Mouse (Mus musculus) midbrain, embryonic 11.5 days (tissue): ENCODE results near the gene Rnf145. TPM values are rescaled to one million over a fixed set of nuclear protein-coding genes. Genes with fewer than 3 reads are reported as not detected.

Experiments
- ATAC-seq: fragments of 200-750 bp; cut with Nextera tagmentation; 2 replicates; pipeline ENCODE4 v1.8.0; 2017; ENCODE audit warnings: moderate TSS enrichment, moderate library complexity; ENCODE audit not compliant: low FRiP score
- DNase-seq: peaks from one replicate; pipeline ENCODE4 v3.0.0; 2015; ENCODE audit warnings: low spot score; ENCODE audit errors: missing footprints
- H3K27ac ChIP-seq: fragments of 300-500 bp; sonication (generic); 2 replicates; pipeline ENCODE4 v1.5.1; 2014; ENCODE audit warnings: low read depth, low read length
- H3K27me3 ChIP-seq: fragments of 300-500 bp; sonication (generic); 2 replicates; pipeline ENCODE4 v1.6.1; 2014; ENCODE audit warnings: mild to moderate bottlenecking, low read length, moderate library complexity, mixed read lengths; ENCODE audit not compliant: control insufficient read depth, insufficient read depth
- H3K36me3 ChIP-seq: fragments of 300-500 bp; sonication (generic); 2 replicates; pipeline ENCODE4 v1.6.1; 2014; ENCODE audit warnings: mild to moderate bottlenecking, low read length, moderate library complexity, mixed read lengths; ENCODE audit not compliant: control insufficient read depth, insufficient read depth
- H3K4me1 ChIP-seq: fragments of 300-500 bp; sonication (generic); 2 replicates; pipeline ENCODE4 v1.6.1; 2014; ENCODE audit warnings: low read length; ENCODE audit not compliant: control insufficient read depth, insufficient read depth
- H3K4me2 ChIP-seq: fragments of 300-500 bp; sonication (generic); 2 replicates; pipeline ENCODE4 v1.6.1; 2014; ENCODE audit warnings: mild to moderate bottlenecking, moderate library complexity
- H3K4me3 ChIP-seq: fragments of 300-500 bp; sonication (generic); 2 replicates; pipeline ENCODE4 v1.5.1; 2014; ENCODE audit warnings: low read depth, low read length
- H3K9ac ChIP-seq: fragments of 300-500 bp; sonication (generic); 2 replicates; pipeline ENCODE4 v1.6.1; 2014; ENCODE audit warnings: low read length
- H3K9me3 ChIP-seq: fragments of 300-500 bp; sonication (generic); 2 replicates; pipeline ENCODE4 v1.6.1; 2016; ENCODE audit warnings: low read length; ENCODE audit not compliant: control insufficient read depth
- WGBS: fragments of 180-500 bp; shearing (Covaris S2); extraction: QIAGEN DNeasy Blood & Tissue Kit; methylation state at CpG from one replicate; pipeline ENCODE4 v1.1.7; 2014; 5-methylcytosine and 5-hydroxymethylcytosine counted together
- polyA plus RNA-seq: library from polyadenylated mRNA; unstranded; fragments of >200 nt; fragmentation: Nextera tagmentation; extraction: Ambion mirVana; gene quantifications from 2 replicates; pipeline ENCODE4 v1.2.1, GENCODE M21; 2014

The Rnf145 gene
- polyA plus RNA-seq, 1 experiment from 2014 or later = 154 TPM

DNA sequence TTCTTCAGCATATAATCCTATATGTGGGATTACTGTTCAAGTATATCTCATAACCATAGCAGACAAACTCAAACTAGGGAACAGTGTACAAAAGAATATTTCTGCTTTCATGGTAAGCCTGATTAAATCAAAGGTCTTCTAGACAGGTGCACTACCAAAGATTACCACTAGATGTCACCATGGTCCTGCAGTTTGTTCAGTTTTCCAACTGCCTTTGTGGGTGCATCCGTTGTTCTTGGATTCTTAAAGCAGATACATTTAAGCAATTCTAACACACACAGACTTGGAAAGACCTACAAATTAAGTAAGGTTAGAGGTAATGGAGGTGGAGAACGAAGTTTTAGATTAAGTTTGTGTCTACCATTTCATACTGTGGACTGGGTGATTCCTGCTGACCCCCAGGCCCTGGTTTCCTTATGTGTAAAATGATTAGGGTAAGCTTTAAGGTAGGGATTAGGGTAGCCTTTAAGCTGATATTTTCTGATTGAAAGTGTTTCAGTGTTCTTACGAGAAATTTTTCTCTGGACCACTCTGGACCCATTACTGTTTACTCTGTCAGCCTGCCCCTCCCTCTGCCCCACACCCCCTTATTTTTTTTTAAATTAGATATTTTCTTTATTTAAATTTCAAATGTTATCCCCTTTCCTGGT is 67.4 kb downstream of the Rnf145 start:
- DNase-seq = peak; percentile 99
- WGBS = 9% methylated on average over 3 of the region's 3 CpGs
- no peaks in the 10 kb centered on the region for H3K36me3 ChIP-seq

DNA sequence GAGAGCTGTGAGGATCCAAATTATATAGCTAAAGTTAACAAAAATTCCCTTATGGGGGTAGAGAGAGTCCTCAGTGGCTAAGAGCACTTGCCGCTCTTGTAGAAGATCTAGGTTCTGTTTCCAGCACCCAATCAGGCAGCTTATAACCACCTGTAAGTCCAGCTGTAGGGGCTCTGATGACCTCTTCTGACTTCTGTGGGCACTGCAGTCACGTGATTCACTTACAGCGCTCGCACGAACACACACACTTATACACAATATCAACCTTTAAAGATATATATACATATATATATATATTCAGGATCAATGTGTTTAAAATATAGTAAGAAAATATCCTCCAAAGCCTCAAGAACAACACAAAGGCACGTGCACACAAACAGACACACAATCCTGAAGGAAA is 74.3 kb downstream of the Rnf145 start:
- WGBS = 91% methylated on average over 6 of the region's 6 CpGs
- H3K4me2 ChIP-seq = no peak overlapping the region
- no peaks in the 10 kb centered on the region for H3K4me1 ChIP-seq
- no peaks in the 10 kb centered on the region for H3K36me3 ChIP-seq
- no peaks in the 10 kb centered on the region for H3K9me3 ChIP-seq
- no peak overlapping the region for H3K4me3 ChIP-seq
- H3K27ac ChIP-seq = no peak overlapping the region
- H3K27me3 ChIP-seq = no peaks in the 10 kb centered on the region
- DNase-seq (no peak), ATAC-seq (no peak)
- no peak overlapping the region for H3K9ac ChIP-seq

More for the DNA sequence above, 67.4 kb downstream of the Rnf145 start:
- no peak overlapping the region for H3K4me3 ChIP-seq
- no peak overlapping the region for H3K4me2 ChIP-seq
- no peaks in the 10 kb centered on the region for H3K4me1 ChIP-seq
- H3K9ac ChIP-seq = 0 out of 2 replicates have a peak overlapping the region, but pooled peaks have one; percentile 45
- peak; percentile 64; the same call in 1 of the 2 replicates for ATAC-seq
- H3K27me3 ChIP-seq = no peaks in the 10 kb centered on the region
- H3K9me3 ChIP-seq = no peaks in the 10 kb centered on the region
- no peak overlapping the region for H3K27ac ChIP-seq

DNA sequence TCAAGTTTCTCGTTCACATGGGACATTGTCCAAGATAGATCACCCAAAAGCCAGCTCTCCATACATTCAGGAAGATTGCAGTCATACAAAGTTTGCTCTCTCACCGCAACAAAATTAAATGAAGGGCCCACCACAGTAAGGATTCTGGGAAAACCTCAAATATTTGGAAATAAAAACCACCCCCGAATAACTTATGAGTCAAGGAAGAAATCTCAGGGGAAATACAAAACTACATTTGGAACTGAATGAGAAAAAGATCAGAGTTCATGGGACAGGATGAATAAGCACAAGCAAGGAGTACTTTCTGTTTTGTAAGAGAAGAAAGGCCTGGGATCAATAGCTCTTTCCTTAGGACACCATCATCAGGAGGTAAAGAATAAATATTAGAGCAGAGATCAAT is 76.0 kb downstream of the Rnf145 start:
- no peaks in the 10 kb centered on the region for H3K27me3 ChIP-seq

DNA sequence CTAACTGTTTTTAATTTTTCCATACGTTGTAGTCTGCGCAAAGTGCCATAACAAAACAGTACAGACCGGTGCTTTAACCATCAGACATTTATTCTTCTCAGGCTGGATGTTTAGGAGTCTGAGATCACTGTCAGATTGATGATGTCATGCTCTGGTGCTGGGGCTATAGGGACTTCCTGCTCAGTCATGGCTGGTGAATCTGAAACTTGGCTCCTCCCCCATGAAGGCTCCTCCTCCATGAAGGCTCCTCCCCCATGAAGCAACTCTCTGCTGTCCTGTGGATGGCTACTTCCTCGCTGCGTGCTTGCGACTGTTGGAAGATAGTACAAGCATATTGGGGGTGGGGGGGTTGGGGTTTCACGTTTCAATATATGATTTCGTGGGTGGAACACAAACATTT is 88.1 kb downstream of the Rnf145 start:
- no peak overlapping the region for H3K9ac ChIP-seq
- H3K9me3 ChIP-seq = no peaks in the 10 kb centered on the region
- no peak overlapping the region for H3K27ac ChIP-seq
- ATAC-seq (no peak), DNase-seq (no peak)
- peaks cover 6% of the 10 kb centered on the region; the same call in 1 of the 2 replicates for H3K4me1 ChIP-seq
- H3K36me3 ChIP-seq = no peaks in the 10 kb centered on the region
- no peak overlapping the region for H3K4me2 ChIP-seq
- H3K4me3 ChIP-seq = no peak overlapping the region
- 85% methylated on average over 8 of the region's 8 CpGs for WGBS
- H3K27me3 ChIP-seq = peaks cover 9% of the 10 kb centered on the region

More for the DNA sequence above, 76.0 kb downstream of the Rnf145 start:
- H3K36me3 ChIP-seq = no peaks in the 10 kb centered on the region
- H3K27ac ChIP-seq = no peak overlapping the region
- 86% methylated on average over 3 of the region's 3 CpGs for WGBS
- no peaks in the 10 kb centered on the region for H3K4me1 ChIP-seq
- no peaks in the 10 kb centered on the region for H3K9me3 ChIP-seq
- no peak overlapping the region for H3K9ac ChIP-seq
- no peak for DNase-seq
- H3K4me3 ChIP-seq = no peak overlapping the region
- H3K4me2 ChIP-seq = no peak overlapping the region
- ATAC-seq = no peak

DNA sequence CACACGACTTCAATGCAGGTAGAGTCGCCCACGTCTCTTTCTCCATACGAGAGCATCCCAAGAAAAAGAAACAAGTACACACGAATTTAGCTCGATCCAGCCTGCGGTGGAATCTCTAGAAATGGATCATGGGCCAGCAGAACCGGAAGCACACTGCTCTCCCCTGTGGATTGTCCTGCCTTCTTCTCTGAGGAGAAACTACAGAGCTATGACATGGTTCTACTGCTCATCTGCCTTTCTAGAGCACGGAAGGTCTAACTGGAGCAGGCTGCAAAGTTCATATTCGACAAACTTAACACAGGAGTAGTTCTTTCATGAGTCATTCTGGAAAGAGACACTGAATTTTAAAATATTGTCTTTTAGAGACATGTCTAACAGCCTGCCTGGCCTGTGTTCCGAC is 89.9 kb downstream of the Rnf145 start:
- Histone ChIP-seq H3K4me1 (peaks cover 16% of the 10 kb centered on the region), H3K27me3 (peaks cover 25% of the 10 kb centered on the region), H3K9ac (no peak overlapping the region), H3K4me3 (no peak overlapping the region), H3K27ac (no peak overlapping the region), H3K9me3 (no peaks in the 10 kb centered on the region), H3K4me2 (no peak overlapping the region), H3K36me3 (no peaks in the 10 kb centered on the region)
- WGBS = 85% methylated on average over 11 of the region's 11 CpGs
- no peak for DNase-seq
- ATAC-seq = no peak

DNA sequence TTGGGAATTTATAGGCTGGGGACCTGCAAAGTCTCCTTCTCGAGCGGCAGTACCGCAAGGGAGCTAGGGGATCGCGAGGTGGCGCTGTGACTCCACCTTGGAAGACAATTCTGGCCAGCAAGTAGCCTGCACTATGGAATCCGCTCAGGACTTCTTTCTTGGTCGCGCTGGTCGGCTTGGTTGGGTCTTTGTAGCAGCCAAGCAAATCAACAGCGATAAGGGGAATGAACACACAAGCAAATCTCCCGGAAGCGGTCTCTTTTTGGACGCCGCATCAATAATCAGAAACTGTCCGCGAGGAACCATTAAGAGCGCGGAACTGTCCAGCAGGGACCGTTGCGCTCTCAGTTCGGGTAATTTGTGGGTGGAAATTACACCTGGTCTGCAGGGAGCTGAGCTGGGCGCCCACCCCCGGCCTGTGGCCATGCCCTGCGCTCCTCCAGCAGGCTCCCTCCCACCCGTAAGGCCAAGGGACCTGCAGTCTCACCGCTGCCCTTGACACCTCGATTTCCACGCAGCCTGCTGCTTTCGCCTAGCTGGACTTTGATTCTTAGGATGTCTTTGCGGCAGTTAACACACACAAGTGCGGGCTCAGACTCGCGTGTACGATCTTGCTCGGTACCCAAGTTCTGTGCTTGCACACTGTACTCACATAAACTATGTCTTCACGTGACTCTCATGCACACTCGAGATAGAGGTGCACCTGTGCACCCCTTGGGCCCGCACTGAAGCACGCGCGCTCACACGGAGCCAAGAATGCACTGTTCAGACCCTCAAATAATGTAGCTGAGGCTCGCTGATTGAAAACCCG is 92.4 kb downstream of the Rnf145 start:
- peak overlapping the region; percentile 40 for H3K4me3 ChIP-seq
- peak overlapping the region; percentile 92 for H3K4me2 ChIP-seq
- H3K4me1 ChIP-seq = peaks cover 16% of the 10 kb centered on the region
- no peaks in the 10 kb centered on the region for H3K9me3 ChIP-seq
- peak overlapping the region; percentile 40 for H3K9ac ChIP-seq
- ATAC-seq (peak; percentile 82), DNase-seq (peak; percentile 99)
- H3K27ac ChIP-seq = no peak overlapping the region; the same call in 1 of the 2 replicates
- peaks cover 42% of the 10 kb centered on the region for H3K27me3 ChIP-seq
- under 1% methylated on average over 45 of the region's 45 CpGs for WGBS
- H3K36me3 ChIP-seq = no peaks in the 10 kb centered on the region

DNA sequence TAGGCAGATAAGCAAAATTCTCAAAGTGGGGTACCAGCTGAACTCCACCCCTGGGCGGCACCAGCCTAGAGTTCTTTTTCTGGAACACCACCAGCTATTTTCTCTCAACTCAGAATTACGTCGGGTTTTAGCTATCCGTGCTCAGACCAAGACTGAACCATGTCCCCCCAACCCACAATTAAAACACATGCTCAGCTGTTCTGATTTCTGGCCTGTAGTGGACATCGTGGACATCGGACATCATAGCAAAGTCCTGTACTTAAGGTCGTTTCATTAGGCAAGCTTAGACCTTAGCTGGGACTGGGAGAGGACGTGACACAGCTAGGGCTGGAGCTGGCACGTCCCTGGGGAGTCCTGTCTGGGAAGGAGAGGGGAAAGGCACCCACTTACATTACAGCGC is 93.4 kb downstream of the Rnf145 start:
- H3K4me2 ChIP-seq = no peak overlapping the region; the same call in 1 of the 2 replicates
- H3K27ac ChIP-seq = no peak overlapping the region
- H3K4me1 ChIP-seq = peaks cover 21% of the 10 kb centered on the region
- H3K36me3 ChIP-seq = no peaks in the 10 kb centered on the region
- H3K4me3 ChIP-seq = no peak overlapping the region
- ATAC-seq = no peak
- DNase-seq = no peak
- WGBS = 3% methylated on average over 10 of the region's 10 CpGs
- peaks cover 42% of the 10 kb centered on the region for H3K27me3 ChIP-seq
- H3K9me3 ChIP-seq = no peaks in the 10 kb centered on the region
- no peak overlapping the region for H3K9ac ChIP-seq

DNA sequence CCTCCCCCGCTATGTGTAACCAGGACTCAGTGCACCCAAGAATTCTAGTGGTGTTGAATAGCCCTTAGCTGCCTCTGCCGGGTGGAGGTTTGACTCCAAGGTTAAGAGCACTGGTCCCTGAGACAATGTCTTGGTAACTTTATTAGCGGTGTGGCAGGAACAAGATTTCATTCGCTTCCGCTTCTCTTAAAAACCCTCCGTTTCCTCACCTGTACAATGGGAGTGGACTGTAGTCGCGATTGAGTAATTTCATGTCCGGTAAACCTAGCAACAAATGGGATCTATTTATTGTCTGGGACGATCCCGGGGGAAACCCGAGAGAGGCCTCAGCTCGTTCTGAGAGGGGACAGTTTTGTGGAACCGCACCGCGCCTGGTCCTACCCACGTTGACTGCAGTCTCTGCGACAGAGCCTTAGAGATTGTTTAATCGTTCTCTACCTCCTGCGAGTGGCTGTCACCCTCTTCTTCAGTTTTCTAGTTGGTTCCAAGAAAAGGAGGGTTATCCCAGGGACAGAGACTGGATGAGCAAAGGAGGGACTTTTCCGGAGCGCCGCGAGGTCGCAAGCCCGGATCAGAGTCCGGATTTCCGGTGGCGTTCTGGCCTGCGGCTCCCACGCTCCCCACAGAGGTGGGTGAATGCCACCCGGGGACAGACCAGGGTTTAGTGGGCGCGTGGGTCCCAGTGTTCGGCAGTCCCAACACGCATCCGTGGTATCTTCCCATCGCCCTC is 94.1 kb downstream of the Rnf145 start:
- ATAC-seq (no peak), DNase-seq (peak; percentile 96)
- H3K4me1 ChIP-seq = peaks cover 21% of the 10 kb centered on the region
- no peaks in the 10 kb centered on the region for H3K9me3 ChIP-seq
- H3K9ac ChIP-seq = peak overlapping the region; percentile 57
- H3K36me3 ChIP-seq = no peaks in the 10 kb centered on the region
- H3K4me2 ChIP-seq = peak overlapping the region; percentile 62
- no peak overlapping the region for H3K27ac ChIP-seq
- H3K27me3 ChIP-seq = peaks cover 42% of the 10 kb centered on the region
- 2% methylated on average over 38 of the region's 38 CpGs for WGBS
- H3K4me3 ChIP-seq = peak overlapping the region; percentile 31
